Mouse (Mus musculus): ENCODE measurements around the gene Ensa. TPM values are rescaled to one million over a fixed set of nuclear protein-coding genes. Genes with fewer than 3 reads are reported as not detected.
A peak's percentile ranks its signal among the peaks of the same experiment; 100 is the strongest.

Ensa gene
- polyA plus RNA-seq, 1 experiment: 13.2 TPM

- Histone ChIP-seq H3K4me3 (ENCODE audit: insufficient read depth, low read depth, low read length) (no peak overlapping the region), H3K27me3 (replicated peaks; ENCODE audit: control insufficient read depth, insufficient read depth, low read length) (no peaks in the 10 kb centered on the region), H3K36me3 (ENCODE audit: control insufficient read depth, insufficient read depth, low read length) (no peaks in the 10 kb centered on the region), H3K4me1 (ENCODE audit: control insufficient read depth, insufficient read depth, low read length) (no peaks in the 10 kb centered on the region), H3K27ac (ENCODE audit: insufficient read depth, low read depth, low read length) (no peak overlapping the region)
- WGBS: 68% methylated on average over 7 of the region's 7 CpGs
- DNase-seq: no peak
- TF ChIP-seq POLR2A (IDR thresholded peaks at IDR 0.05; ENCODE audit: low read depth, low read length): no peak
- no peak for TF ChIP-seq CTCF (conservative IDR thresholded peaks at IDR 0.05; ENCODE audit: insufficient read depth, insufficient read length, low read depth, low read length)
Observed at GRCm38 (mm10) chr3:95643097-95643496, 18.3 kb downstream of the Ensa start.

DNA sequence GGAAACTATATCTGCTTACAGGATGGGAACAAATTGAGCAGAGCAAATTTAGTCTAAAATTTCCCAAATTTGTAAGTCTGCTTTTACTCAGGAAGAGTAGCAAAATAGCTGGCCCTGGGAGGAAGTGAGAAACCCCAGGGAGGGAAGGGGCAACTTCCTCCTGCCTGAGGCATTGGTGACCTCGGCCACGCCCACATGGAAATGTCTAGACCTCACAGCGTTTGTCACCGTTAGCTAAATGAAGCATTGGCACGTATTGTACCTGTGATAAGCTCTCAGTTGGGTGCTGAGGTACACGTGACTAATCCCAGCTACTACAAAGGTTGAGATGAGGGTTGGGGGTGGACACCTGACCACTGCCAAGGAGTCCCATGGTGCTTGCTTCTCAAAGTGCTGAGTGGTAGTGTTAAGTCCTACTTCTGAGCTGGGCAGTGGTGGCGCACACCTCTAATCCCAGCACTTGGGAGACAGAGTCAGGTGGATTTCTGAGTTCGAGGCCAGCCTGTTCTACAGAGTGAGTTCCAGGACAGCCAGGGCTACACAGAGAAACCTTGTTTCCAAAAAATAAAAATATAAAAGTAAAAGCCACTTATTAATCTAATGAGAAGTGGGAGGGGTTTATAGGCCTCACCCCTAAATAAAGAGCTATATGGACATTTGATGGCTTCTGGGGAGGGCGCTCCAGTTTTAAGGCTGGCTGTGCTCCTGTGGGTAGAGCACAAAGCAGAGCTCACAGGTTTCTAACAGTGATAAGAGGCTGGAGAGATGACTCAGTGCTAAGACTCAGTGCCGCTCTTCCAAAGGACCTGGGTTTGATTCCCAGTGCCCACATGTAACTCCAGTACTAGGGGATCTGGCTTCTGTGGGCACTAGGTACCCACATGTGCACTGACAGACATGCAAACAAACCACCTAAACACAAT lies 20.8 kb downstream of the Ensa start:
- H3K36me3 ChIP-seq (ENCODE audit: control insufficient read depth, insufficient read depth, low read length): no peaks in the 10 kb centered on the region
- peak overlapping the region; percentile 25 for H3K27ac ChIP-seq (ENCODE audit: insufficient read depth, low read depth, low read length)
- peak; percentile 65 for DNase-seq
- no peak for TF ChIP-seq CTCF (conservative IDR thresholded peaks at IDR 0.05; ENCODE audit: insufficient read depth, insufficient read length, low read depth, low read length)
- no peak for TF ChIP-seq POLR2A (IDR thresholded peaks at IDR 0.05; ENCODE audit: low read depth, low read length)
- no peak overlapping the region for H3K4me3 ChIP-seq (ENCODE audit: insufficient read depth, low read depth, low read length)
- no peaks in the 10 kb centered on the region for H3K4me1 ChIP-seq (ENCODE audit: control insufficient read depth, insufficient read depth, low read length)
- no peaks in the 10 kb centered on the region for H3K27me3 ChIP-seq (replicated peaks; ENCODE audit: control insufficient read depth, insufficient read depth, low read length)
- WGBS: 62% methylated on average over 10 of the region's 10 CpGs

- no peak for DNase-seq
Observed at GRCm38 (mm10) chr3:95648016-95648415, 23.2 kb downstream of the Ensa start.

DNA sequence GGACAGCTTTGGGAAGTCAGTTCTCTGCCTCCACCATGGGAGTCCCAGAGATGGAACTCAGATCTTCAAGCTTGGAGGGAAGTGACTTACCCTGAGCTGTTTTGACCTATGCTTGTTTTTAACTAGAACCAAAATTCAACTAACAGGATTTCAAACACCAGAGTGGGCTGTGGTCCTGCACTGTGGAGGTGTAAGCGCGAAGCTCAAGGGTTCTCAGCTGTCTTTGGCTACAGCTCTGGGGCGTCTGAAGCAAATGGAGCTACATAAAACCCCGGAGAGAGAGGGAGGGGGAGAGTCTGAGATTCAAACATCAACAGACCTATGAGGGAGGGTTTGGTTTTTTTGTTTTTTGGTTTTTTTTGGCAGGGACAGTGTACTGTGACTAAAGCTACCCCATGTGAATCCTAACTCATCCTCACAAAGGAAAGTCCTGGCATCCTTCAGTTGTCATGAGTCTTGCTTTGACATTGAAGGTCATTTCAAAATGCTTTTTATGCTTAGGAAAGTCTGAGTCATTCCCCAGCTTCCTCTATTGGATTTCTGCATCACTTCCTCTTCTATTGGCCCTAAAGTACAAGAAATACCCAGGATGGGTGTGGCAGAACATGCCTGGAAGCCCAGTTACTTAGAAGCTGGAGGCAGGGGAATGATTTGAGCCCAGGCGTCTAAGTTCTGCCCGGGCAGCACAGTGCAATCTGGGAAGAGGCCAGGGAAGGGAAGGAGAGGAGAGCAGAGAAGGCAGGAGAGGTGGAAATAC lies 25.7 kb downstream of the Ensa start:
- H3K4me3 ChIP-seq (ENCODE audit: insufficient read depth, low read depth, low read length): no peak overlapping the region
- no peaks in the 10 kb centered on the region for H3K36me3 ChIP-seq (ENCODE audit: control insufficient read depth, insufficient read depth, low read length)
- H3K27ac ChIP-seq (ENCODE audit: insufficient read depth, low read depth, low read length): peak overlapping the region; percentile 97
- WGBS: 41% methylated on average over 6 of the region's 6 CpGs
- H3K27me3 ChIP-seq (replicated peaks; ENCODE audit: control insufficient read depth, insufficient read depth, low read length): no peaks in the 10 kb centered on the region
- peaks cover 13% of the 10 kb centered on the region; the same call in 1 of the 2 replicates for H3K4me1 ChIP-seq (ENCODE audit: control insufficient read depth, insufficient read depth, low read length)
- DNase-seq: peak; percentile 83
- TF ChIP-seq CTCF (conservative IDR thresholded peaks at IDR 0.05; ENCODE audit: insufficient read depth, insufficient read length, low read depth, low read length) (no peak), POLR2A (IDR thresholded peaks at IDR 0.05; ENCODE audit: low read depth, low read length) (no peak)

More at GRCm38 (mm10) chr3:95648016-95648415, 23.2 kb downstream of the Ensa start:
- WGBS: 89% methylated on average over 5 of the region's 5 CpGs
- no peak overlapping the region for H3K27ac ChIP-seq (ENCODE audit: insufficient read depth, low read depth, low read length)
- no peaks in the 10 kb centered on the region for H3K27me3 ChIP-seq (replicated peaks; ENCODE audit: control insufficient read depth, insufficient read depth, low read length)
- H3K4me1 ChIP-seq (ENCODE audit: control insufficient read depth, insufficient read depth, low read length): peaks cover 10% of the 10 kb centered on the region; the same call in 1 of the 2 replicates
- H3K36me3 ChIP-seq (ENCODE audit: control insufficient read depth, insufficient read depth, low read length): no peaks in the 10 kb centered on the region
- no peak overlapping the region for H3K4me3 ChIP-seq (ENCODE audit: insufficient read depth, low read depth, low read length)
- TF ChIP-seq CTCF (conservative IDR thresholded peaks at IDR 0.05; ENCODE audit: insufficient read depth, insufficient read length, low read depth, low read length): no peak
- TF ChIP-seq POLR2A (IDR thresholded peaks at IDR 0.05; ENCODE audit: low read depth, low read length): no peak

- Histone ChIP-seq H3K4me1 (ENCODE audit: control insufficient read depth, insufficient read depth, low read length) (peaks cover 13% of the 10 kb centered on the region; the same call in 1 of the 2 replicates), H3K27me3 (replicated peaks; ENCODE audit: control insufficient read depth, insufficient read depth, low read length) (no peaks in the 10 kb centered on the region), H3K27ac (ENCODE audit: insufficient read depth, low read depth, low read length) (peak overlapping the region; percentile 97), H3K36me3 (ENCODE audit: control insufficient read depth, insufficient read depth, low read length) (no peaks in the 10 kb centered on the region), H3K4me3 (ENCODE audit: insufficient read depth, low read depth, low read length) (no peak overlapping the region)
- 79% methylated on average over 3 of the region's 3 CpGs for WGBS
- DNase-seq: no peak
- no peak for TF ChIP-seq POLR2A (IDR thresholded peaks at IDR 0.05; ENCODE audit: low read depth, low read length)
- no peak for TF ChIP-seq CTCF (conservative IDR thresholded peaks at IDR 0.05; ENCODE audit: insufficient read depth, insufficient read length, low read depth, low read length)
Observed at GRCm38 (mm10) chr3:95651033-95651373, 26.2 kb downstream of the Ensa start.

DNA sequence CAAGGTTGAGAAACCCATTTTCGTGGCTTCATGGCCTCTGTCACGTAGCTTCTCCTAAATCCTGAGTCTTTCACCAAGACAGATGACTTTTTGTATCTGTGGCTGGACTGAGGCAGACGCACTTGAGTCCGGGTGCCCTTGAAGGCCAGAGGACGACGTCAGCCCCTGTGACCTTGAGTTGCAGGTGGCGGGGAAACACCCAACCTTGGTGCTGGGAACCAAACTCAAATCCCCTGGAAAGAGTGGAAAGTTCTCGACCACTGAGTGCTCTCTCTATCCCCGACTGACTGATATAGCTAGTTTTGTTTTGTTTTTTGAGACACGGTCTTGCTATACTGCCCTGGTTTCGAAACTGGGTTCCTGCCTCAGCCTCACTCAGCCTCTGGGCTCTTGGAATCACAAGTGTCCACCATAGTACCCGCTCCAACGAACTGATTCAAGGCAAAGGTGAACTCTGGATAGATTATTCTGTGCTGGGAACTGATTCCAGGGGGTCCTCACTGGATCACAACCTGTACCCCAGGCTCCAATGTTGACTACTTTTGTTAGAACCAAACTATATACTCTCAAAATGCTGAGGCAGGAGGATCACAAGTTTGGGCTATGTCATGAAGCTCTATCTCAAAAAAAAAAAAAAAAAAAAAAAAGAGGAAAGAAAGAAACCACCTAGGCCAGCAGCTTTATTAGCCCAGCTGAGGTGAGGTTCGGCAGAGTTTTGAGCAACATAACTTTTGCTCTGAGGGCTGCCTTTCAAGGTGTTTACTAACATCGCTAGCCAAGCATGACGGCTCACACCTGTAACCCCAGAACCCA lies 26.8 kb downstream of the Ensa start:
- no peak overlapping the region for H3K4me3 ChIP-seq (ENCODE audit: insufficient read depth, low read depth, low read length)
- no peaks in the 10 kb centered on the region for H3K27me3 ChIP-seq (replicated peaks; ENCODE audit: control insufficient read depth, insufficient read depth, low read length)
- H3K4me1 ChIP-seq (ENCODE audit: control insufficient read depth, insufficient read depth, low read length): peaks cover 13% of the 10 kb centered on the region; the same call in 1 of the 2 replicates
- peak overlapping the region; percentile 97 for H3K27ac ChIP-seq (ENCODE audit: insufficient read depth, low read depth, low read length)
- TF ChIP-seq CTCF (conservative IDR thresholded peaks at IDR 0.05; ENCODE audit: insufficient read depth, insufficient read length, low read depth, low read length): no peak
- TF ChIP-seq POLR2A (IDR thresholded peaks at IDR 0.05; ENCODE audit: low read depth, low read length): no peak
- WGBS: 85% methylated on average over 16 of the region's 16 CpGs
- H3K36me3 ChIP-seq (ENCODE audit: control insufficient read depth, insufficient read depth, low read length): no peaks in the 10 kb centered on the region
- DNase-seq: no peak

All from kidney, adult 2 months (tissue).